Mouse (Mus musculus): ENCODE data around the gene Reep1. TPM values are rescaled to one million over a fixed set of nuclear protein-coding genes. Genes with fewer than 3 reads are reported as not detected.
"Not testable (repeated sequence)": the region's sequence is repeated elsewhere in the genome, so short reads cannot be mapped to it uniquely, and the experiment has no call there.

Reep1 gene
- total RNA-seq, 2 experiments from 2014 or later = 17.3 to 18.4 TPM

- intact Hi-C loops (cut with DNase I) = no loop called here
- DNase-seq = no peak
These were observed 122.4 kb downstream of the Reep1 start for GRCm38 (mm10) chr6:71829768-71830167.

GRCm38 (mm10) chr6:71830690-71831580 lies 123.6 kb downstream of the Reep1 start, which contains the start of gene Immt:
Immt (plus strand) TSS chr6:71831331.
- DNase-seq = peak; percentile 98 to 99
- intact Hi-C loops (cut with DNase I) = no loop called here

DNA sequence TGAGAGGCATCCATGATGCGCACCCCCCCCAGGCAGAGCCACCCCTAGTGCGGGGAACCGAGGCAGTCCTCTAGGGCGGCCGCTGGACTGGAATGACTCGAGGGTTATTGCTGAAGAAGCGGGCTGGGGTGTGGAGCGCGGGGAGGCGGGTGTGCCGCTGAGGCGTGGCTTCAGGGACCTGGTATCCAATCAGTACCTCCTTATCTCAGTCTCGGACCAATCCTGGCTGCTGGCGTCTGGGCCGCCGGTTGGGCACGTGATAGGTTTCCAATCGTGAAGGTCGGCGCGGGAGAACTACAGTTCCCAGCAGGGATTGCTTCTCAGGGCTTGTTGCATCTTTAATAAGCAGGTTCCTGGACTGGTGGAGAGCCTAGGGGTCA lies 124.2 kb downstream of the Reep1 start:
- intact Hi-C loops (cut with DNase I) = no loop called here
- DNase-seq = peak; percentile 92 to 93

DNA sequence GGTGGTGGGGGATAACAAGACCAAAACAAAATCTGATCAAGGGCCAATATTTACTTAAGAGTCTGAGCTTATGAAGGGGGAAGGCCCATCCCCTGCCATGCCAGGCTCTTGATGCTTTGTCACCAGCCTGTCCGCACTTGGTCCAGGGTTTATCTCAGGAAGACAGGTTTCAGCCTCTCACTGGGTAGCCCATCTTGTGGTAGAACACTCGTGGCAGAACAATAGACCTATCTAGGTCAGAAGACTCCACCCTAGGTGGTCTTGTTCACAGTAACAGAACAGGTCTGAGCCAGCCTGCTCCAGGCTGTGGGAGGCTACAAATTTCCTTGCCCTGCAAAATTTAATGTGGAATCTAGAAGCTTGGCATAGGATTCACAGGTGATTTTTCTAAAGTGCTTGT lies 129.4 kb downstream of the Reep1 start:
- no peak for DNase-seq
- intact Hi-C loops (cut with DNase I) = no loop called here

DNA sequence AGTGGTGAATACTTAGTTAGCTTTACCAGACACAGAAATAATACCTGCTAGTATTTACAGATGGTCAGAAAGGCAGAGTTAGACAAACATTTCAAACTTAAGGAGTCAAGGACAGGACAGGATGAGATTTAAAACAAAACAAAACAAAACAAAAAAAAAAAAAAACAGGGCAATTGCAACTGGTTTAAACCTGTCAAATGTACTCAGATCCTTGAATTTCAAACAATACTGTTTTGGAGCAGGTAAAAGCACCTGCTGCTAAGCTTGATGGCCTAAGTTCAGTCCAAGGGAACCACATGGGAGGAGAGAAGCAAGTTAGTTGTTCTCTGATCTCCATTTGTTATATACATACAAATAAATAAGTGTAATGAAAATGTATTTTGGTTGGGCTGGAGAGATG lies 132.5 kb downstream of the Reep1 start:
- no peak for DNase-seq
- intact Hi-C loops (cut with DNase I) = no loop called here

GRCm38 (mm10) chr6:71840597-71841290 lies 133.4 kb downstream of the Reep1 start:
- DNase-seq = no peak
- intact Hi-C loops (cut with DNase I) = no loop called here

DNA sequence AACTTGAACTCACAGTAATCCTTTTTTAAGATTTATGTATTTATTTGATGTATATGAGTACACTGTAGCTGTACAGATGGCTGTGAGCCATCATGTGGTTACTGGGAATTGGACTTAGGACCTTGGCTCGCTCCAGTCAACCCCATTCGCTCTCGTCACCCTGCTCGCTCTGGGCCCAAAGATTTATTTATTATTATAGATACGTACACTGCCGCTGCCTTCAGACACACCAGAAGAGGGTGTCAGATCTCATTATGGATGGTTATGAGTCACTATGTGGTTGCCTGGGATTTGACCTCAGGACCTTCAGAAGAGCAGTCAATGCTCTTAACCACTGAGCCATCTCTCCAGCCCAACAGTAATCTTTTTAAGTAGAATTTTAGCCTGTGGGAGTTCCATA lies 139.5 kb downstream of the Reep1 start:
- DNase-seq; intact Hi-C loops (cut with DNase I): not testable (repeated sequence)

Other genes with a start within 250 kb of the Reep1 start
- gene Rnf103, start 213.7 kb upstream of the Reep1 start, total RNA-seq (2021) = 10 to 100 TPM; 24.4 to 28.0 TPM
- gene Chmp3, start 163.8 kb upstream of the Reep1 start, total RNA-seq (2021) = 10 to 100 TPM; 47.3 to 52.8 TPM
- gene Kdm3a, start 74.6 kb upstream of the Reep1 start, total RNA-seq (2021) = 10 to 100 TPM; 28.6 to 30.3 TPM
- 10 to 100 TPM; 45.3 to 48.3 TPM for gene Mrpl35, start 119.4 kb downstream of the Reep1 start, total RNA-seq (2021)
- 100 to 1,000 TPM; 596 to 612 TPM for gene Immt, start 123.8 kb downstream of the Reep1 start, total RNA-seq (2021)
- gene Ptcd3, start 201.2 kb downstream of the Reep1 start, total RNA-seq (2021) = 100 to 1,000 TPM; 123 TPM
- 10 to 100 TPM; 42.2 to 47.3 TPM for gene Polr1a, start 201.5 kb downstream of the Reep1 start, total RNA-seq (2021)